8 mouse cellular contexts compared by ENCODE assay signal in the genomic region with DNA sequence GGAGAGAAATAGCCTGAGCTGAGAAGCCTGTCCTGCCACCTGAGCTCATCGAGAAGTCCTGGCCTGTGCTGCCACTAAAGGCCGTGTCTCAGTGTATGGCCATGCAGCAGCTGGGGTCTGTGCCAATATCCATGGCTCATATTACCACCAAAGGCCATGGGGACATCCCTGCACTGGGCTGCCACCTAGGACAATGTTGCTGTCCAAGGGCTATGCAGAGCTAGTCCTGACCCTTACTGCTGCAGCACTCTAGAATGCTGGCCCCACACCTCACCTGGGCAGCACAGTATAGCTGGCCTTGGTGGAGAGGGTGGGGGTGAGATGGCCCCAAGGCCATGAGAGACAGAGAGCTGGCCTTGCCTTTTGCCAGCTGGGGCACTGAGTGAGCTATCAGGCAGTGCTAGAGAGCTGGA.
DNase-seq lines count a peak whose midpoint lies in the region; ATAC-seq and TF ChIP-seq lines count a peak whose summit lies in the region.

No protein-coding gene starts in this region.

- intact Hi-C loops in gastrocnemius, adult 2 months (cut with DNase I): loop anchor here (5.0 kb wide), 1 partner anchor 143 kb away; no protein-coding TSS in a partner anchor

- H3K4me3 ChIP-seq in embryonic facial prominence, embryonic 12.5 days: no peak overlapping the region
- H3K4me3 ChIP-seq in gastrocnemius, adult 2 months: no peak overlapping the region
- H3K4me3 ChIP-seq in midbrain, embryonic 13.5 days (replicated peaks): no peak overlapping the region

- H3K27me3 ChIP-seq in embryonic facial prominence, embryonic 12.5 days: no peaks in the 10 kb centered on the region
- no peaks in the 10 kb centered on the region for H3K27me3 ChIP-seq in midbrain, embryonic 13.5 days

- TF ChIP-seq CTCF in gastrocnemius, adult 2 months (IDR thresholded peaks at IDR 0.05): peak; percentile 5; the same call in 1 of the 2 replicates

- DNase-seq in kidney, postnatal 10 days: peak; percentile 10
- DNase-seq in kidney, adult 9 months: no peak
- peak; percentile 86 for DNase-seq in gastrocnemius, adult 2 months
- DNase-seq in spleen, adult 18-20 months: no peak
- DNase-seq in right cerebral cortex, postnatal 25 days: no peak
- DNase-seq in left cerebral cortex, adult 11 months (ENCODE audit: low spot score): no peak

- H3K9me3 ChIP-seq in embryonic facial prominence, embryonic 12.5 days: no peaks in the 10 kb centered on the region
- no peaks in the 10 kb centered on the region for H3K9me3 ChIP-seq in midbrain, embryonic 13.5 days

- H3K36me3 ChIP-seq in embryonic facial prominence, embryonic 12.5 days: no peaks in the 10 kb centered on the region
- no peaks in the 10 kb centered on the region for H3K36me3 ChIP-seq in midbrain, embryonic 13.5 days

- H3K9ac ChIP-seq in embryonic facial prominence, embryonic 12.5 days: no peak overlapping the region
- no peak overlapping the region for H3K9ac ChIP-seq in midbrain, embryonic 13.5 days (replicated peaks)

- H3K4me1 ChIP-seq in embryonic facial prominence, embryonic 12.5 days: no peaks in the 10 kb centered on the region
- H3K4me1 ChIP-seq in midbrain, embryonic 13.5 days (replicated peaks): peaks cover 25% of the 10 kb centered on the region

- peak; percentile 72 for ATAC-seq in embryonic facial prominence, embryonic 12.5 days (ENCODE audit: insufficient number of reproducible peaks, insufficient read depth, low FRiP score, low TSS enrichment)
- ATAC-seq in midbrain, embryonic 13.5 days: peak; percentile 77

- H3K4me2 ChIP-seq in embryonic facial prominence, embryonic 12.5 days (replicated peaks): no peak overlapping the region
- no peak overlapping the region for H3K4me2 ChIP-seq in midbrain, embryonic 13.5 days (replicated peaks)

- WGBS in embryonic facial prominence, embryonic 12.5 days: 100% methylated on average over 2 of the region's 2 CpGs
- WGBS in midbrain, embryonic 13.5 days: 83% methylated on average over 2 of the region's 2 CpGs

- no peak overlapping the region for H3K27ac ChIP-seq in embryonic facial prominence, embryonic 12.5 days
- H3K27ac ChIP-seq in gastrocnemius, adult 2 months: peak overlapping the region; percentile 38; the same call in 1 of the 2 replicates
- 0 out of 2 replicates have a peak overlapping the region, but pooled peaks have one; percentile 39 for H3K27ac ChIP-seq in midbrain, embryonic 13.5 days

Comparison
In these comparisons a context has a peak if more than half of its experiments do, and no peak if none do; other contexts are left out.
1. DNase-seq: peak in kidney, postnatal 10 days (single experiment) and gastrocnemius, adult 2 months (single experiment); none in kidney, adult 9 months (single experiment), spleen, adult 18-20 months (0 of 2), right cerebral cortex, postnatal 25 days (single experiment) and left cerebral cortex, adult 11 months (single experiment).